Mouse (Mus musculus) layer of hippocampus, postnatal 25 days (tissue): ENCODE results near the gene Ssbp3. TPM values are rescaled to one million over a fixed set of nuclear protein-coding genes. Genes with fewer than 3 reads are reported as not detected.
A peak's percentile ranks its signal among the peaks of the same experiment; 100 is the strongest.

Experiments
- DNase-seq, 2 experiments: peaks; one replicate each; pipeline ENCODE4 v3.0.0; 2022; ENCODE audit warnings: mixed read lengths in 2 of 2, low spot score in 1 of 2; ENCODE audit errors: extremely low spot score in 1 of 2
- total RNA-seq, 2 experiments: library from RNA; stranded (reverse); gene quantifications; 2 replicates each; pipeline ENCODE4 v1.2.3; 2021

Ssbp3 gene
- total RNA-seq, 2 experiments from 2014 or later = 147 to 150 TPM

GRCm38 (mm10) chr4:106905898-106906297 is 4.6 kb upstream of the Ssbp3 start:
- DNase-seq = no peak

- no peak for DNase-seq
Measured at GRCm38 (mm10) chr4:106907701-106908425, 2.6 kb upstream of the Ssbp3 start.

- no peak for DNase-seq
Measured at GRCm38 (mm10) chr4:106908426-106908809, 2.1 kb upstream of the Ssbp3 start.

GRCm38 (mm10) chr4:106908950-106909751 is 1.4 kb upstream of the Ssbp3 start:
- DNase-seq = no peak

- no peak for DNase-seq
Measured at GRCm38 (mm10) chr4:106909797-106910196, 704 bp upstream of the Ssbp3 start.

- peak; percentile 81 to 89 for DNase-seq
Measured at GRCm38 (mm10) chr4:106911246-106911801, 823 bp downstream of the Ssbp3 start.

- no peak for DNase-seq
Measured at GRCm38 (mm10) chr4:106911951-106912688, 1.6 kb downstream of the Ssbp3 start.

GRCm38 (mm10) chr4:106912689-106913041 is 2.2 kb downstream of the Ssbp3 start:
- DNase-seq = no peak

GRCm38 (mm10) chr4:106913411-106914049 is 3.0 kb downstream of the Ssbp3 start:
- no peak for DNase-seq

- no peak for DNase-seq
Measured at GRCm38 (mm10) chr4:106915265-106915664, 4.8 kb downstream of the Ssbp3 start.

- no peak for DNase-seq
Measured at GRCm38 (mm10) chr4:106918263-106918662, 7.8 kb downstream of the Ssbp3 start.

GRCm38 (mm10) chr4:106920119-106920518 is 9.6 kb downstream of the Ssbp3 start:
- no peak for DNase-seq

- DNase-seq = no peak
Measured at GRCm38 (mm10) chr4:106921375-106922336, 11.2 kb downstream of the Ssbp3 start.

- DNase-seq = no peak
Measured at GRCm38 (mm10) chr4:106922919-106923318, 12.4 kb downstream of the Ssbp3 start.

GRCm38 (mm10) chr4:106924175-106924574 is 13.7 kb downstream of the Ssbp3 start:
- no peak for DNase-seq

- no peak for DNase-seq
Measured at GRCm38 (mm10) chr4:106924888-106925287, 14.4 kb downstream of the Ssbp3 start.

GRCm38 (mm10) chr4:106926401-106926800 is 15.9 kb downstream of the Ssbp3 start:
- DNase-seq = no peak

- DNase-seq = no peak
Measured at GRCm38 (mm10) chr4:106927034-106927433, 16.5 kb downstream of the Ssbp3 start.

- DNase-seq = no peak
Measured at GRCm38 (mm10) chr4:106928961-106929360, 18.5 kb downstream of the Ssbp3 start.
